Mouse (Mus musculus) CH12.LX (cell line): ENCODE data around the gene Art3. TPM values are rescaled to one million over a fixed set of nuclear protein-coding genes. Genes with fewer than 3 reads are reported as not detected.
A peak's percentile ranks its signal among the peaks of the same experiment; 100 is the strongest.

ENCODE experiments used
- DNase-seq: peaks from one replicate; pipeline ENCODE4 v3.0.0-alpha.2; 2013; ENCODE audit errors: extremely low read depth
- H3K27ac ChIP-seq: 2 replicates; pipeline ENCODE4 v1.5.1; 2012; ENCODE audit warnings: low read depth, mild to moderate bottlenecking, control low read depth, moderate library complexity; ENCODE audit not compliant: insufficient read depth
- H3K27me3 ChIP-seq: replicated peaks from 2 replicates; pipeline ENCODE3; 2012; ENCODE audit warnings: inconsistent platforms
- H3K36me3 ChIP-seq, 2 experiments: replicated peaks in 1 of 2; 2 replicates each; pipeline versions ENCODE3 to v1.6.1; 2012; ENCODE audit warnings: inconsistent platforms in 1 of 2, low read length in 1 of 2, mild to moderate bottlenecking in 1 of 2, mixed read lengths in 1 of 2, moderate library complexity in 1 of 2; ENCODE audit not compliant: control insufficient read depth in 1 of 2, insufficient read depth in 1 of 2
- H3K4me1 ChIP-seq, 2 experiments: 2 replicates each; pipeline ENCODE4 v1.6.1; 2012; ENCODE audit warnings: inconsistent platforms in 1 of 2, moderate library complexity in 1 of 2; ENCODE audit not compliant: insufficient read depth in 2 of 2, control insufficient read depth in 1 of 2
- H3K4me2 ChIP-seq: 2 replicates; pipeline ENCODE4 v1.6.1; 2012; ENCODE audit warnings: low read depth, mild to moderate bottlenecking, control low read depth; ENCODE audit not compliant: poor library complexity, insufficient read depth, severe bottlenecking
- H3K4me3 ChIP-seq, 3 experiments: fragments of 150-350 bp in 1 of 3; sonication (generic) in 1 of 3; replicated peaks in 1 of 3; 2 replicates each; pipeline versions ENCODE3 to v1.5.1; 2011 to 2012; ENCODE audit warnings: low read depth in 2 of 3, low read length in 2 of 3, mild to moderate bottlenecking in 2 of 3, moderate library complexity in 2 of 3, control low read depth in 1 of 3, improper control_type of control experiment in 1 of 3, inconsistent platforms in 1 of 3, mixed read lengths in 1 of 3; ENCODE audit not compliant: poor library complexity in 1 of 3
- H3K79me2 ChIP-seq: replicated peaks from 2 replicates; pipeline ENCODE4 v1.6.1; 2012; ENCODE audit warnings: mild to moderate bottlenecking, moderate library complexity; ENCODE audit not compliant: control insufficient read depth, poor library complexity, insufficient read depth, severe bottlenecking; ENCODE audit errors: extremely low read depth
- H3K9ac ChIP-seq: 2 replicates; pipeline ENCODE4 v1.6.1; 2012; ENCODE audit warnings: low read depth, mild to moderate bottlenecking, control low read depth, moderate library complexity; ENCODE audit not compliant: insufficient read depth
- H3K9me3 ChIP-seq: replicated peaks from 2 replicates; pipeline ENCODE3; 2012; ENCODE audit warnings: low read length, inconsistent platforms, mixed read lengths
- BHLHE40 ChIP-seq: IDR thresholded peaks from 2 replicates; pipeline ENCODE4 v1.6.1; 2011; ENCODE audit warnings: mild to moderate bottlenecking, low read depth, low read length, improper control_type of control experiment
- CTCF ChIP-seq, 2 experiments: IDR thresholded peaks in 1 of 2; conservative IDR thresholded peaks in 1 of 2; 2 replicates each; pipeline ENCODE4 v1.5.1; 2011 to 2012; ENCODE audit warnings: low read depth in 2 of 2, low read length in 2 of 2, improper control_type of control experiment in 1 of 2, inconsistent platforms in 1 of 2, mild to moderate bottlenecking in 1 of 2, moderate library complexity in 1 of 2
- ELF1 ChIP-seq: IDR thresholded peaks from 2 replicates; pipeline ENCODE4 v1.6.1; 2014; ENCODE audit warnings: low read depth, mild to moderate bottlenecking, inconsistent platforms, low read length, improper control_type of control experiment
- ETS1 ChIP-seq: conservative IDR thresholded peaks from 2 replicates; pipeline ENCODE4 v1.6.1; 2012; ENCODE audit warnings: low read depth, mild to moderate bottlenecking, inconsistent platforms, low read length, improper control_type of control experiment, moderate library complexity
- GABPA ChIP-seq: IDR thresholded peaks from 2 replicates; pipeline ENCODE4 v1.6.1; 2012; ENCODE audit warnings: low read depth, low read length, improper control_type of control experiment, inconsistent platforms; ENCODE audit not compliant: insufficient replicate concordance
- HCFC1 ChIP-seq: IDR thresholded peaks from 2 replicates; pipeline ENCODE4 v1.6.1; 2012; ENCODE audit warnings: low read depth, mild to moderate bottlenecking, inconsistent platforms, low read length, improper control_type of control experiment
- IRF4 ChIP-seq: IDR thresholded peaks from 2 replicates; pipeline ENCODE4 v1.6.1; 2014; ENCODE audit warnings: low read depth, mild to moderate bottlenecking, inconsistent platforms, low read length, improper control_type of control experiment
- JUND ChIP-seq: conservative IDR thresholded peaks from 2 replicates; pipeline ENCODE4 v1.6.1; 2011; ENCODE audit warnings: low read depth, low read length, improper control_type of control experiment
- KAT2A ChIP-seq: IDR thresholded peaks from 2 replicates; pipeline ENCODE4 v1.6.1; 2012; ENCODE audit warnings: low read length, improper control_type of control experiment, inconsistent platforms; ENCODE audit not compliant: insufficient replicate concordance
- MAX ChIP-seq: IDR thresholded peaks from 2 replicates; pipeline ENCODE4 v1.6.1; 2011; ENCODE audit warnings: low read length, improper control_type of control experiment
- NELFE ChIP-seq: IDR thresholded peaks from 2 replicates; pipeline ENCODE4 v1.6.1; 2011; ENCODE audit warnings: low read depth, low read length, improper control_type of control experiment
- NRF1 ChIP-seq: IDR thresholded peaks from 2 replicates; pipeline ENCODE4 v1.6.1; 2014; ENCODE audit warnings: low read depth, mild to moderate bottlenecking, inconsistent platforms, low read length, improper control_type of control experiment, moderate library complexity
- POLR2A ChIP-seq: IDR thresholded peaks from 2 replicates; pipeline ENCODE4 v1.6.1; 2011; ENCODE audit warnings: low read depth, mild to moderate bottlenecking, improper control_type of control experiment, low read length
- POLR2AphosphoS2 ChIP-seq: IDR thresholded peaks from 2 replicates; pipeline ENCODE4 v1.6.1; 2011; ENCODE audit warnings: low read depth, low read length, improper control_type of control experiment
- RAD21 ChIP-seq: IDR thresholded peaks from 2 replicates; pipeline ENCODE4 v1.6.1; 2011; ENCODE audit warnings: low read depth, mild to moderate bottlenecking, low read length, improper control_type of control experiment, moderate library complexity
- RCOR1 ChIP-seq: conservative IDR thresholded peaks from 2 replicates; pipeline ENCODE4 v1.6.1; 2012; ENCODE audit warnings: low read depth, mild to moderate bottlenecking, inconsistent platforms, low read length, improper control_type of control experiment
- SIN3A ChIP-seq: IDR thresholded peaks from 2 replicates; pipeline ENCODE4 v1.6.1; 2012; ENCODE audit warnings: low read length, improper control_type of control experiment, inconsistent platforms
- SMC3 ChIP-seq: IDR thresholded peaks from 2 replicates; pipeline ENCODE4 v1.6.1; 2011; ENCODE audit warnings: low read depth, low read length, improper control_type of control experiment
- UBTF ChIP-seq: IDR thresholded peaks from 2 replicates; pipeline ENCODE4 v1.6.1; 2012; ENCODE audit warnings: low read depth, mild to moderate bottlenecking, inconsistent platforms, low read length, improper control_type of control experiment, moderate library complexity
- USF1 ChIP-seq: IDR thresholded peaks from 2 replicates; pipeline ENCODE4 v1.6.1; 2014; ENCODE audit warnings: low read depth, mild to moderate bottlenecking, inconsistent platforms, low read length, improper control_type of control experiment
- USF2 ChIP-seq: conservative IDR thresholded peaks from 2 replicates; pipeline ENCODE4 v1.6.1; 2011; ENCODE audit warnings: low read depth, low read length, improper control_type of control experiment
- ZC3H11A ChIP-seq: IDR thresholded peaks from 2 replicates; pipeline ENCODE4 v1.6.1; 2012; ENCODE audit warnings: low read depth, mild to moderate bottlenecking, inconsistent platforms, low read length, improper control_type of control experiment
- ZNF384 ChIP-seq: IDR thresholded peaks from 2 replicates; pipeline ENCODE4 v1.6.1; 2012; ENCODE audit warnings: low read depth, low read length, improper control_type of control experiment, inconsistent platforms
- dilution Hi-C: fragments of 300-500 bp; cut with MboI; formaldehyde crosslinking; loops from 2 replicates; pipeline ENCODE4 v1.14.3; 2020; ENCODE audit warnings: low sequenced_read_pairs; ENCODE audit not compliant: extremely low pct_unique_long_range_greater_than_20kb, extremely low pct_ligation_motif_present
- in situ Hi-C: fragments of 300-500 bp; cut with MboI; formaldehyde crosslinking; loops from 3 replicates; pipeline ENCODE4 v1.14.3; 2019; ENCODE audit warnings: low sequenced_read_pairs, low pct_ligation_motif_present, low pct_unique_long_range_greater_than_20kb, mixed read lengths
- polyA plus RNA-seq: library from polyadenylated mRNA; unstranded; fragments of >175 nt; gene quantifications from 2 replicates; pipeline ENCODE4 v1.2.1, GENCODE M21; 2012; ENCODE audit warnings: low read depth; ENCODE audit not compliant: insufficient read length
- total RNA-seq, 2 experiments: library from RNA; depleted of rRNA; stranded (reverse); fragments of 300-350 nt in 1 of 2; fragments of >200 nt in 1 of 2; gene quantifications; 2 replicates each; pipeline ENCODE4 v1.2.3; 2012 to 2014

The Art3 gene
- total and polyA plus RNA-seq, 3 experiments: 0.34 TPM; not detected in 2

- Histone ChIP-seq H3K4me3 (no peak overlapping the region), H3K79me2 (no peaks in the 10 kb centered on the region), H3K27me3 (peaks cover 2% of the 10 kb centered on the region), H3K9me3 (no peaks in the 10 kb centered on the region), H3K4me2 (no peak overlapping the region), H3K9ac (no peak overlapping the region), H3K4me1 (peaks cover 6 to 15% of the 10 kb centered on the region in 2 experiments), H3K36me3 (no peaks in the 10 kb centered on the region), H3K27ac (no peak overlapping the region)
- no peak for DNase-seq
- TF ChIP-seq UBTF: no peak
- no peak for TF ChIP-seq JUND
- no peak for TF ChIP-seq USF2
- TF ChIP-seq ETS1: no peak
- no peak for TF ChIP-seq CTCF (conservative IDR thresholded peaks at IDR 0.05 in 1 of 2, IDR thresholded peaks at IDR 0.05 in 1 of 2; ENCODE audit: low read depth in 2 of 2, low read length in 2 of 2)
- no peak for TF ChIP-seq POLR2A
- no peak for TF ChIP-seq NELFE
- TF ChIP-seq MAX: no peak
- no peak for TF ChIP-seq POLR2AphosphoS2
- TF ChIP-seq SMC3: no peak
- dilution Hi-C loops (no loop called here), in situ Hi-C loops (no loop called here)
Observed at GRCm38 (mm10) chr5:92383747-92384146, 52.1 kb downstream of the Art3 start.

GRCm38 (mm10) chr5:92384855-92385254, 53.2 kb downstream of the Art3 start:
- DNase-seq: peak; percentile 48
- H3K27me3 ChIP-seq: peaks cover 5% of the 10 kb centered on the region
- H3K4me2 ChIP-seq: no peak overlapping the region
- dilution Hi-C loops: no loop called here
- H3K9ac ChIP-seq: no peak overlapping the region
- no peaks in the 10 kb centered on the region for H3K9me3 ChIP-seq
- peaks cover 6 to 15% of the 10 kb centered on the region in 2 experiments for H3K4me1 ChIP-seq
- no peaks in the 10 kb centered on the region for H3K79me2 ChIP-seq
- no peak overlapping the region for H3K4me3 ChIP-seq
- no peak overlapping the region for H3K27ac ChIP-seq
- H3K36me3 ChIP-seq: no peaks in the 10 kb centered on the region
- TF ChIP-seq KAT2A: no peak
- TF ChIP-seq RCOR1: no peak
- peak; percentile 66 for TF ChIP-seq RAD21
- no peak for TF ChIP-seq ZNF384
- no peak for TF ChIP-seq ETS1
- peak; percentile 32; the same call in 1 of the 2 replicates for TF ChIP-seq NELFE
- TF ChIP-seq JUND: 0 out of 2 replicates have a peak, but pooled peaks have one; percentile 15
- TF ChIP-seq CTCF (conservative IDR thresholded peaks at IDR 0.05 in 1 of 2, IDR thresholded peaks at IDR 0.05 in 1 of 2; ENCODE audit: low read depth in 2 of 2, low read length in 2 of 2): peak; percentile 73 to 76
- TF ChIP-seq HCFC1: no peak
- TF ChIP-seq SMC3: peak; percentile 67
- TF ChIP-seq, all 38 proteins: peak for 5
- in situ Hi-C loops: no loop called here

GRCm38 (mm10) chr5:92386102-92386501, 54.5 kb downstream of the Art3 start:
- Histone ChIP-seq H3K9ac (no peak overlapping the region), H3K79me2 (no peaks in the 10 kb centered on the region), H3K4me3 (no peak overlapping the region), H3K27ac (no peak overlapping the region), H3K36me3 (no peaks in the 10 kb centered on the region), H3K4me1 (peaks cover 6 to 15% of the 10 kb centered on the region in 2 experiments), H3K27me3 (peaks cover 14% of the 10 kb centered on the region), H3K4me2 (no peak overlapping the region), H3K9me3 (no peaks in the 10 kb centered on the region)
- TF ChIP-seq RCOR1 (no peak), SMC3 (no peak), ZNF384 (no peak), ELF1 (no peak), POLR2AphosphoS2 (no peak), IRF4 (no peak), GABPA (no peak), USF1 (no peak), JUND (no peak), ZC3H11A (no peak), SIN3A (no peak), POLR2A (no peak), NRF1 (no peak), BHLHE40 (no peak)
- no peak for DNase-seq
- in situ Hi-C loops: no loop called here
- dilution Hi-C loops: no loop called here
